Mouse (Mus musculus) spleen, adult 12 weeks (tissue): ENCODE results near the gene Gm45844.
"Not testable (repeated sequence)": the region's sequence is repeated elsewhere in the genome, so short reads cannot be mapped to it uniquely, and the experiment has no call there.

Experiments
- DNase-seq: peaks from one replicate; pipeline ENCODE4 v3.0.0; 2022; ENCODE audit warnings: low spot score

The Gm45844 gene

GRCm38 (mm10) chr7:7277966-7278567 lies at the start of gene Gm45844:
Gm45844 (minus strand) TSS chr7:7278289.
- DNase-seq, result peak; percentile 52

GRCm38 (mm10) chr7:7295595-7295994 lies 17.5 kb upstream of the Gm45844 start:
- no peak for DNase-seq

GRCm38 (mm10) chr7:7281383-7281782 lies 3.3 kb upstream of the Gm45844 start:
- DNase-seq, result no peak

GRCm38 (mm10) chr7:7277556-7277955 lies 533 bp downstream of the Gm45844 start:
- DNase-seq, result not testable (repeated sequence)

GRCm38 (mm10) chr7:7247228-7247627 lies 30.9 kb downstream of the Gm45844 start, which contains the start of gene Vmn2r29:
Vmn2r29 (minus strand) TSS chr7:7247328.
- not testable (repeated sequence) for DNase-seq

GRCm38 (mm10) chr7:7209313-7210151 lies 68.6 kb downstream of the Gm45844 start, which contains the start of gene Zfp772:
Zfp772 (minus strand) TSS chr7:7209998.
- DNase-seq, result peak; percentile 44

- DNase-seq, result peak; percentile 45
Measured at GRCm38 (mm10) chr7:7188191-7188942, 89.7 kb downstream of the Gm45844 start.

GRCm38 (mm10) chr7:7187417-7188190 lies 90.5 kb downstream of the Gm45844 start:
- DNase-seq, result no peak

GRCm38 (mm10) chr7:7185897-7186296 lies 92.2 kb downstream of the Gm45844 start:
- no peak for DNase-seq

- DNase-seq, result peak; percentile 10
Measured at GRCm38 (mm10) chr7:7171227-7172147, 106.6 kb downstream of the Gm45844 start, which contains the start of gene Zfp418. Zfp418 (plus strand) TSS chr7:7171330.
